ENCODE assay signal across 8 mouse cellular contexts in the genomic region with DNA sequence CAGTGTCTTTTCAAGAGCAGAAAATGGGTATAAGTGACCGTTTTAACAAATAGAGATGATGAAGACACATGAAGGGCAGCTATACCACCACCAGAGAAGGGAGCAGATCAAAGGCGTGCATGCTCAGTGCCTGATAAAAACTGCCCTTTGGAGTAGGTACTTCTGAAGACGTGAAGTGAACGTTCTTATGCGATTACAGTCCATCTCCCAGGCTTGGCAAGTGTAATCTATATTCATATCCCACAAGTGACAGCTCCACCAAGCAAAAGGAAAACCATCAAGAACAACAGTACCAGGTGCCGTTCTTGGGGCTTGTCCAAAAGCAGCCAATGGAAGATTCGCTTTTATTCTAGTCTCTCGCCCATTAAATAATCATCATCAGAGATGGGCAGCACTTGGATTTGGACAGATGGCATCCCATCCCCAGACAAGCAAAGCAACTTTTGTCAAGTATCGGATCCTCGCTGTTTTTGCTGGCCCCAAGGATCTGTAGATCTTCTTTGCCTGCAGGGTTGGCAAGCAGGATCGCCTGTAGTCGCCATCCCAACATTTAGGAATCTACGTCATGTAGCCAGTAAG. TPM values are rescaled to one million over a fixed set of nuclear protein-coding genes. Genes with fewer than 3 reads are reported as not detected.
DNase-seq lines count a peak whose midpoint lies in the region; ATAC-seq and TF ChIP-seq lines count a peak whose summit lies in the region.

No protein-coding gene starts in this region.

- H3K4me3 ChIP-seq in lung, postnatal 0 days (ENCODE audit: low read depth, low read length) = peak overlapping the region; percentile 84
- peak overlapping the region; percentile 97 for H3K4me3 ChIP-seq in embryonic facial prominence, embryonic 13.5 days
- H3K4me3 ChIP-seq in hindbrain, embryonic 16.5 days (ENCODE audit: low read length) = peak overlapping the region; percentile 97
- H3K4me3 ChIP-seq in midbrain, embryonic 14.5 days (replicated peaks; ENCODE audit: low read depth, low read length) = peak overlapping the region; percentile 95

- WGBS in lung, postnatal 0 days = 35% methylated on average over 13 of the region's 13 CpGs
- WGBS in embryonic facial prominence, embryonic 13.5 days = 55% methylated on average over 13 of the region's 13 CpGs
- WGBS in hindbrain, embryonic 16.5 days = 33% methylated on average over 13 of the region's 13 CpGs
- 51% methylated on average over 13 of the region's 13 CpGs for WGBS in midbrain, embryonic 14.5 days

- H3K27ac ChIP-seq in lung, postnatal 0 days (ENCODE audit: low read length) = no peak overlapping the region
- H3K27ac ChIP-seq in embryonic facial prominence, embryonic 13.5 days = no peak overlapping the region; the same call in 1 of the 2 replicates
- no peak overlapping the region for H3K27ac ChIP-seq in hindbrain, embryonic 16.5 days (ENCODE audit: low read depth, low read length)
- H3K27ac ChIP-seq in midbrain, embryonic 14.5 days (replicated peaks; ENCODE audit: low read depth, low read length) = no peak overlapping the region

- peaks cover 20% of the 10 kb centered on the region for H3K4me1 ChIP-seq in lung, postnatal 0 days (ENCODE audit: insufficient read depth, low read depth, low read length)
- H3K4me1 ChIP-seq in embryonic facial prominence, embryonic 13.5 days = peaks cover 47% of the 10 kb centered on the region
- peaks cover 28% of the 10 kb centered on the region for H3K4me1 ChIP-seq in hindbrain, embryonic 16.5 days (ENCODE audit: control insufficient read depth, insufficient read depth, low read depth, low read length)
- H3K4me1 ChIP-seq in midbrain, embryonic 14.5 days (ENCODE audit: control insufficient read depth, insufficient read depth, low read length) = peaks cover 32% of the 10 kb centered on the region

- H3K9me3 ChIP-seq in lung, postnatal 0 days (ENCODE audit: low read length) = no peaks in the 10 kb centered on the region
- no peaks in the 10 kb centered on the region for H3K9me3 ChIP-seq in embryonic facial prominence, embryonic 13.5 days
- no peaks in the 10 kb centered on the region for H3K9me3 ChIP-seq in hindbrain, embryonic 16.5 days (ENCODE audit: control insufficient read depth, low read length)
- no peaks in the 10 kb centered on the region for H3K9me3 ChIP-seq in midbrain, embryonic 14.5 days (ENCODE audit: control insufficient read depth, low read length)

- no peaks in the 10 kb centered on the region for H3K36me3 ChIP-seq in lung, postnatal 0 days (ENCODE audit: insufficient read depth, low read length)
- H3K36me3 ChIP-seq in embryonic facial prominence, embryonic 13.5 days = no peaks in the 10 kb centered on the region
- no peaks in the 10 kb centered on the region for H3K36me3 ChIP-seq in hindbrain, embryonic 16.5 days (ENCODE audit: control insufficient read depth, insufficient read depth, low read length)
- no peaks in the 10 kb centered on the region for H3K36me3 ChIP-seq in midbrain, embryonic 14.5 days (ENCODE audit: control insufficient read depth, insufficient read depth, low read length)

- no peaks in the 10 kb centered on the region for H3K27me3 ChIP-seq in lung, postnatal 0 days (replicated peaks; ENCODE audit: insufficient read depth, low read length)
- peaks cover 4% of the 10 kb centered on the region; the same call in 1 of the 2 replicates for H3K27me3 ChIP-seq in embryonic facial prominence, embryonic 13.5 days
- no peaks in the 10 kb centered on the region for H3K27me3 ChIP-seq in hindbrain, embryonic 16.5 days (replicated peaks; ENCODE audit: control insufficient read depth, insufficient read depth, low read length)
- no peaks in the 10 kb centered on the region; the same call in 1 of the 2 replicates for H3K27me3 ChIP-seq in midbrain, embryonic 14.5 days (ENCODE audit: control insufficient read depth, insufficient read depth, low read length)

- peak overlapping the region; percentile 83 for H3K4me2 ChIP-seq in lung, postnatal 0 days (replicated peaks; ENCODE audit: low read depth, low read length)
- H3K4me2 ChIP-seq in embryonic facial prominence, embryonic 13.5 days = peak overlapping the region; percentile 70
- peak overlapping the region; percentile 76 for H3K4me2 ChIP-seq in hindbrain, embryonic 16.5 days (ENCODE audit: low read length)
- H3K4me2 ChIP-seq in midbrain, embryonic 14.5 days (ENCODE audit: low read length) = peak overlapping the region; percentile 97

- H3K9ac ChIP-seq in lung, postnatal 0 days (replicated peaks; ENCODE audit: low read depth) = no peak overlapping the region
- peak overlapping the region; percentile 97 for H3K9ac ChIP-seq in embryonic facial prominence, embryonic 13.5 days
- peak overlapping the region; percentile 52 for H3K9ac ChIP-seq in hindbrain, embryonic 16.5 days (ENCODE audit: low read depth, low read length)
- peak overlapping the region; percentile 92 for H3K9ac ChIP-seq in midbrain, embryonic 14.5 days (replicated peaks; ENCODE audit: low read length)

- no peak for DNase-seq in lung, postnatal 0 days (ENCODE audit: low spot score)
- no peak for DNase-seq in lung, adult 18-20 months
- DNase-seq in midbrain, embryonic 14.5 days = no peak
- DNase-seq in thymus, postnatal 4 days = no peak
- no peak for DNase-seq in c-Kit-positive CD71-positive TER-119-positive erythroid progenitor cells, embryonic 14.5 days (ENCODE audit: low spot score)
- DNase-seq in retina, embryonic 14.5 days (ENCODE audit: low spot score) = no peak

- no peak for TF ChIP-seq EP300 in lung, postnatal 0 days (IDR thresholded peaks at IDR 0.05)

- TF ChIP-seq CTCF in lung, postnatal 0 days (IDR thresholded peaks at IDR 0.05) = no peak

- ATAC-seq in lung, postnatal 0 days = no peak
- ATAC-seq in embryonic facial prominence, embryonic 13.5 days (ENCODE audit: insufficient number of reproducible peaks, insufficient read depth, low FRiP score, low TSS enrichment, low read depth) = no peak
- no peak for ATAC-seq in hindbrain, embryonic 16.5 days
- ATAC-seq in midbrain, embryonic 14.5 days (ENCODE audit: low FRiP score, low TSS enrichment) = no peak

RNA-seq across cellular contexts. Expression of a gene that starts 1.1 kb away (rescaled TPM):
- polyA plus RNA-seq in lung, postnatal 0 days (2015; fragmentation: Nextera tagmentation; extraction: Ambion mirVana) = 5.8 and 6.5 TPM in 2 replicates
- polyA plus RNA-seq in embryonic facial prominence, embryonic 13.5 days (2015; fragmentation: Nextera tagmentation; extraction: Ambion mirVana) = 8.9 and 9.2 TPM in 2 replicates
- 11.0 and 12.5 TPM in 2 replicates for polyA plus RNA-seq in hindbrain, embryonic 16.5 days (2015; fragmentation: Nextera tagmentation; extraction: Ambion mirVana)
- 14.8 and 15.2 TPM in 2 replicates for polyA plus RNA-seq in midbrain, embryonic 14.5 days (2014; fragmentation: Nextera tagmentation; extraction: Ambion mirVana)

RNA-seq across cellular contexts. Expression of a gene that starts 51.3 kb away (rescaled TPM):
- not detected in 2 replicates for polyA plus RNA-seq in lung, postnatal 0 days (2015; fragmentation: Nextera tagmentation; extraction: Ambion mirVana)
- polyA plus RNA-seq in embryonic facial prominence, embryonic 13.5 days (2015; fragmentation: Nextera tagmentation; extraction: Ambion mirVana) = not detected in 2 replicates
- polyA plus RNA-seq in hindbrain, embryonic 16.5 days (2015; fragmentation: Nextera tagmentation; extraction: Ambion mirVana) = not detected in 2 replicates
- polyA plus RNA-seq in midbrain, embryonic 14.5 days (2014; fragmentation: Nextera tagmentation; extraction: Ambion mirVana) = 0.34 TPM in 1 of 2 replicates, not detected in the other
